Mouse (Mus musculus): ENCODE data around the gene Fmn2.

DNA sequence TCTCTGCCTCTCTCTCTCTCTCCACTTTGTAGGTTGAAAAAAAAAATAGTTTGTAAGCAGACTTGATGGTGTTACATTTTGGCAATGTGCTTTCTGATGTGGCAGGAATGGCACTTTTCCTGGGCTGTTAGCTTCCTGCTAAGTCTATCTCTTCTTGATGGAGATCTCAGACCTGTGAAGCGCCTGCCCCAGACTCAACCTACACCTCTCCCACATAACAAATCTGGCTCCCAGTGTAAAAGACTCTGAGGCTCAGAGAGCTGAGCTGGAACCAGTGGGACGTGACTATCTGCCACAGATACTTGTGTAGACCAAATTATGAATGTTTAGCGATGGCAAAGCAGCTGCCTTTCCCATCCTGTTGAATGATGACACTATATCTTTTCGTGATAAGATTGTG lies 310.2 kb downstream of the Fmn2 start:
- TF ChIP-seq CTCF (IDR thresholded peaks at IDR 0.05; ENCODE audit: control insufficient read depth, insufficient read depth, low read length) (no peak), POLR2A (IDR thresholded peaks at IDR 0.05; ENCODE audit: borderline replicate concordance, control insufficient read depth, low read depth, low read length) (no peak)

All from bone marrow, adult 2 months (tissue).